Mouse (Mus musculus): ENCODE measurements around the gene Sh3bgrl2.

DNA sequence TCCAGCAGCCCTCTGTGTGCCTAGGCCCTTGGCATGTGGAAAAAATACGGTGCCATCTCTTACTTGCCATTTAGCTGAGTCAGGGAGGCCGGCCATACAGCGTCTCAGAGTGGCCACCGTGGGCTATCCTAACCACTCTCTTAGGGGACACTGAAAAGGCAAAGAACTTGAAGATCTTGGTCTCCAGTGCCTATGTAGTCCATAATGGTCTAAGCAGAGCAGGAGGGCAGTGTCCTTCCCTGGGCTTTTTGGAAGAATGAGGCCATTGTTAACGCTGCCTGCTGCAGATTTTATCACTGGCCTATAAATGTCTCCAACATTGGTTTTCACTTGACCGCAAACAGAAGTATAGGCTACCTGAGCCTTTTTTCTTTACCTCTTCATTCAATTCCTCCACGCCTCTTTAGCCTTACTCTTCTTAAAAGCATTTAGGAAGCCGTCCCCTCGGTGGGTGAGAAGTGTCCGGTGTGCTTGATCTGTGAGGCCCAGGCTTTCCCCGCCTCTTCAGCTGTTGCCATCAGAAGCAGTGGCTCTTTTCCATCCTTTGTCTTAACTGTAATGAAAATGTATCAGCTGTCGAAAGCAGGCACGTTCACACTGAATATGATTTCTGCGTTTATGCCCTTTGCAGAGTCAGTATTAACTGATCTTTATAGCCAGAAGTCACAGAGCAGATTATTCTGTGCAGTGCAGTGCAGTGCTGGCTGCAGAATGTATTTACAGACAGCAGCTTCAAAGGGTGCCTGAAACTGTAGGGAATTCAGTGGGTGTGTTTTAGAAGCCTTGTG, 41.7 kb downstream of the Sh3bgrl2 start:
- TF ChIP-seq POLR2A (IDR thresholded peaks at IDR 0.05; ENCODE audit: control insufficient read depth, low read depth, low read length) (no peak), CTCF (IDR thresholded peaks at IDR 0.05; ENCODE audit: control insufficient read depth, insufficient read depth, insufficient replicate concordance, low read depth, low read length) (no peak)

Measured in testis, adult 2 months (tissue).